Mouse (Mus musculus): ENCODE results near the gene Phactr1. TPM values are rescaled to one million over a fixed set of nuclear protein-coding genes. Genes with fewer than 3 reads are reported as not detected.

The Phactr1 gene
- polyA plus RNA-seq, 1 experiment from 2014 or later, result 25.7 TPM

GRCm38 (mm10) chr13:42957856-42958255, 277.4 kb downstream of the Phactr1 start:
- no peak overlapping the region for H3K4me2 ChIP-seq
- 66% methylated on average over 7 of the region's 7 CpGs for WGBS
- H3K27ac ChIP-seq, result no peak overlapping the region
- ATAC-seq (replicated peaks; ENCODE audit: low FRiP score), result no peak
- H3K27me3 ChIP-seq, result no peaks in the 10 kb centered on the region
- no peak overlapping the region for H3K4me3 ChIP-seq (replicated peaks)
- H3K4me1 ChIP-seq, result 0 out of 2 replicates have a peak, but pooled peaks cover 6% of the 10 kb centered on the region
- H3K9ac ChIP-seq, result no peak overlapping the region
- no peaks in the 10 kb centered on the region for H3K36me3 ChIP-seq
- H3K9me3 ChIP-seq (replicated peaks), result no peaks in the 10 kb centered on the region

- H3K9ac ChIP-seq, result no peak overlapping the region
- WGBS, result 91% methylated on average over 2 of the region's 2 CpGs
Observed at GRCm38 (mm10) chr13:42958867-42959266, 278.4 kb downstream of the Phactr1 start.

GRCm38 (mm10) chr13:42961561-42961960, 281.1 kb downstream of the Phactr1 start:
- 0 out of 2 replicates have a peak, but pooled peaks cover 9% of the 10 kb centered on the region for H3K4me1 ChIP-seq
- no peaks in the 10 kb centered on the region for H3K27me3 ChIP-seq
- no peak overlapping the region for H3K27ac ChIP-seq
- WGBS, result 88% methylated on average over 4 of the region's 4 CpGs
- no peaks in the 10 kb centered on the region for H3K36me3 ChIP-seq
- H3K9me3 ChIP-seq (replicated peaks), result no peaks in the 10 kb centered on the region
- no peak for ATAC-seq (replicated peaks; ENCODE audit: low FRiP score)
- H3K9ac ChIP-seq, result no peak overlapping the region
- no peak overlapping the region for H3K4me2 ChIP-seq
- no peak overlapping the region for H3K4me3 ChIP-seq (replicated peaks)

More at GRCm38 (mm10) chr13:42958867-42959266, 278.4 kb downstream of the Phactr1 start:
- Histone ChIP-seq H3K27ac (no peak overlapping the region), H3K4me1 (0 out of 2 replicates have a peak, but pooled peaks cover 9% of the 10 kb centered on the region), H3K36me3 (no peaks in the 10 kb centered on the region), H3K27me3 (no peaks in the 10 kb centered on the region), H3K4me2 (no peak overlapping the region), H3K9me3 (replicated peaks) (no peaks in the 10 kb centered on the region), H3K4me3 (replicated peaks) (no peak overlapping the region)
- no peak for ATAC-seq (replicated peaks; ENCODE audit: low FRiP score)

- 58% methylated on average over 4 of the region's 4 CpGs for WGBS
- no peaks in the 10 kb centered on the region for H3K36me3 ChIP-seq
- H3K4me1 ChIP-seq, result no peaks in the 10 kb centered on the region
- no peaks in the 10 kb centered on the region for H3K27me3 ChIP-seq
- no peak for ATAC-seq (replicated peaks; ENCODE audit: low FRiP score)
- H3K4me3 ChIP-seq (replicated peaks), result no peak overlapping the region
- H3K9me3 ChIP-seq (replicated peaks), result no peaks in the 10 kb centered on the region
- H3K27ac ChIP-seq, result no peak overlapping the region
- no peak overlapping the region for H3K4me2 ChIP-seq
- no peak overlapping the region for H3K9ac ChIP-seq
Observed at GRCm38 (mm10) chr13:42968537-42968936, 288.1 kb downstream of the Phactr1 start.

GRCm38 (mm10) chr13:42973561-42973960, 293.1 kb downstream of the Phactr1 start:
- ATAC-seq (replicated peaks; ENCODE audit: low FRiP score), result no peak
- Histone ChIP-seq H3K27ac (no peak overlapping the region), H3K36me3 (no peaks in the 10 kb centered on the region), H3K27me3 (no peaks in the 10 kb centered on the region), H3K9ac (no peak overlapping the region), H3K9me3 (replicated peaks) (no peaks in the 10 kb centered on the region), H3K4me2 (no peak overlapping the region), H3K4me3 (replicated peaks) (no peak overlapping the region), H3K4me1 (peaks cover 3% of the 10 kb centered on the region; the same call in 1 of the 2 replicates)
- WGBS, result 88% methylated on average over 3 of the region's 3 CpGs

- Histone ChIP-seq H3K27me3 (no peaks in the 10 kb centered on the region), H3K36me3 (no peaks in the 10 kb centered on the region), H3K27ac (no peak overlapping the region), H3K4me1 (peaks cover 3% of the 10 kb centered on the region; the same call in 1 of the 2 replicates), H3K9me3 (replicated peaks) (no peaks in the 10 kb centered on the region), H3K9ac (no peak overlapping the region), H3K4me3 (replicated peaks) (no peak overlapping the region), H3K4me2 (no peak overlapping the region)
- ATAC-seq (replicated peaks; ENCODE audit: low FRiP score), result no peak
- 50% methylated on average over 2 of the region's 2 CpGs for WGBS
Observed at GRCm38 (mm10) chr13:42973961-42974360, 293.5 kb downstream of the Phactr1 start.

GRCm38 (mm10) chr13:42974506-42974905, 294.1 kb downstream of the Phactr1 start:
- Histone ChIP-seq H3K36me3 (no peaks in the 10 kb centered on the region), H3K4me3 (replicated peaks) (no peak overlapping the region), H3K27ac (no peak overlapping the region), H3K4me2 (no peak overlapping the region), H3K4me1 (peaks cover 3% of the 10 kb centered on the region; the same call in 1 of the 2 replicates), H3K9ac (no peak overlapping the region), H3K27me3 (no peaks in the 10 kb centered on the region), H3K9me3 (replicated peaks) (no peaks in the 10 kb centered on the region)
- ATAC-seq (replicated peaks; ENCODE audit: low FRiP score), result no peak
- 76% methylated on average over 2 of the region's 2 CpGs for WGBS

- Histone ChIP-seq H3K27ac (no peak overlapping the region), H3K4me3 (replicated peaks) (no peak overlapping the region), H3K36me3 (no peaks in the 10 kb centered on the region), H3K4me1 (peaks cover 13% of the 10 kb centered on the region), H3K9me3 (replicated peaks) (no peaks in the 10 kb centered on the region), H3K27me3 (no peaks in the 10 kb centered on the region), H3K4me2 (no peak overlapping the region), H3K9ac (no peak overlapping the region)
- 87% methylated on average over 3 of the region's 3 CpGs for WGBS
- no peak for ATAC-seq (replicated peaks; ENCODE audit: low FRiP score)
Observed at GRCm38 (mm10) chr13:42976144-42976543, 295.7 kb downstream of the Phactr1 start.

- ATAC-seq (replicated peaks; ENCODE audit: low FRiP score), result no peak
- Histone ChIP-seq H3K36me3 (no peaks in the 10 kb centered on the region), H3K27me3 (no peaks in the 10 kb centered on the region), H3K4me3 (replicated peaks) (no peak overlapping the region), H3K4me2 (no peak overlapping the region), H3K27ac (no peak overlapping the region), H3K9me3 (replicated peaks) (no peaks in the 10 kb centered on the region), H3K9ac (no peak overlapping the region), H3K4me1 (peaks cover 17% of the 10 kb centered on the region)
- 86% methylated on average over 5 of the region's 5 CpGs for WGBS
Observed at GRCm38 (mm10) chr13:42976967-42977366, 296.5 kb downstream of the Phactr1 start.

- no peaks in the 10 kb centered on the region for H3K36me3 ChIP-seq
- no peak overlapping the region for H3K4me2 ChIP-seq
- 38% methylated on average over 4 of the region's 4 CpGs for WGBS
- no peak for ATAC-seq (replicated peaks; ENCODE audit: low FRiP score)
- peaks cover 18% of the 10 kb centered on the region for H3K4me1 ChIP-seq
- no peak overlapping the region for H3K4me3 ChIP-seq (replicated peaks)
- no peaks in the 10 kb centered on the region for H3K9me3 ChIP-seq (replicated peaks)
- peak overlapping the region; percentile 20 for H3K27ac ChIP-seq
- H3K9ac ChIP-seq, result no peak overlapping the region
- H3K27me3 ChIP-seq, result no peaks in the 10 kb centered on the region
Observed at GRCm38 (mm10) chr13:42980581-42980980, 300.2 kb downstream of the Phactr1 start.

GRCm38 (mm10) chr13:42982646-42983045, 302.2 kb downstream of the Phactr1 start:
- Histone ChIP-seq H3K27me3 (no peaks in the 10 kb centered on the region), H3K9ac (no peak overlapping the region), H3K4me1 (peaks cover 18% of the 10 kb centered on the region), H3K4me2 (no peak overlapping the region), H3K4me3 (replicated peaks) (no peak overlapping the region), H3K36me3 (no peaks in the 10 kb centered on the region), H3K9me3 (replicated peaks) (no peaks in the 10 kb centered on the region), H3K27ac (no peak overlapping the region)
- no peak for ATAC-seq (replicated peaks; ENCODE audit: low FRiP score)
- WGBS, result 70% methylated on average over 9 of the region's 9 CpGs

GRCm38 (mm10) chr13:42985806-42986205, 305.4 kb downstream of the Phactr1 start:
- Histone ChIP-seq H3K4me2 (no peak overlapping the region), H3K27ac (no peak overlapping the region), H3K4me1 (peaks cover 17% of the 10 kb centered on the region), H3K4me3 (replicated peaks) (no peak overlapping the region), H3K9me3 (replicated peaks) (no peaks in the 10 kb centered on the region), H3K36me3 (no peaks in the 10 kb centered on the region), H3K9ac (no peak overlapping the region), H3K27me3 (no peaks in the 10 kb centered on the region)
- ATAC-seq (replicated peaks; ENCODE audit: low FRiP score), result no peak
- 72% methylated on average over 7 of the region's 7 CpGs for WGBS

- Histone ChIP-seq H3K4me2 (no peak overlapping the region), H3K9me3 (replicated peaks) (no peaks in the 10 kb centered on the region), H3K4me3 (replicated peaks) (no peak overlapping the region), H3K36me3 (no peaks in the 10 kb centered on the region), H3K27ac (peak overlapping the region; percentile 58), H3K4me1 (peaks cover 10% of the 10 kb centered on the region; the same call in 1 of the 2 replicates), H3K9ac (no peak overlapping the region), H3K27me3 (no peaks in the 10 kb centered on the region)
- 62% methylated on average over 5 of the region's 5 CpGs for WGBS
- no peak for ATAC-seq (replicated peaks; ENCODE audit: low FRiP score)
Observed at GRCm38 (mm10) chr13:42987931-42988579, 307.6 kb downstream of the Phactr1 start.
